Mouse (Mus musculus): ENCODE results near the gene Chst15.
A peak's percentile ranks its signal among the peaks of the same experiment; 100 is the strongest.

Gene Chst15

GRCm38 (mm10) chr7:132336781-132337180, 19.8 kb upstream of the Chst15 start:
- DNase-seq (ENCODE audit: low read depth, low spot score): peak; percentile 45

- DNase-seq (ENCODE audit: low read depth, low spot score): peak; percentile 68
Observed at GRCm38 (mm10) chr7:132335367-132335766, 18.3 kb upstream of the Chst15 start.

- DNase-seq (ENCODE audit: low read depth, low spot score): no peak
Observed at GRCm38 (mm10) chr7:132333078-132333477, 16.1 kb upstream of the Chst15 start.

- no peak for DNase-seq (ENCODE audit: low read depth, low spot score)
Observed at GRCm38 (mm10) chr7:132332176-132332575, 15.1 kb upstream of the Chst15 start.

- no peak for DNase-seq (ENCODE audit: low read depth, low spot score)
Observed at GRCm38 (mm10) chr7:132330179-132330578, 13.2 kb upstream of the Chst15 start.

GRCm38 (mm10) chr7:132328648-132329047, 11.6 kb upstream of the Chst15 start:
- DNase-seq (ENCODE audit: low read depth, low spot score): no peak

- peak; percentile 29 for DNase-seq (ENCODE audit: low read depth, low spot score)
Observed at GRCm38 (mm10) chr7:132325549-132326331, 8.7 kb upstream of the Chst15 start.

GRCm38 (mm10) chr7:132323430-132323829, 6.4 kb upstream of the Chst15 start:
- DNase-seq (ENCODE audit: low read depth, low spot score): peak; percentile 36

- DNase-seq (ENCODE audit: low read depth, low spot score): no peak
Observed at GRCm38 (mm10) chr7:132321392-132321958, 4.4 kb upstream of the Chst15 start.

- peak; percentile 85 for DNase-seq (ENCODE audit: low read depth, low spot score)
Observed at GRCm38 (mm10) chr7:132316101-132317035, 660 bp downstream of the Chst15 start.

- DNase-seq (ENCODE audit: low read depth, low spot score): peak; percentile 73
Observed at GRCm38 (mm10) chr7:132315149-132316091, 1.6 kb downstream of the Chst15 start.

GRCm38 (mm10) chr7:132312396-132312795, 4.6 kb downstream of the Chst15 start:
- no peak for DNase-seq (ENCODE audit: low read depth, low spot score)

GRCm38 (mm10) chr7:132308537-132309191, 8.4 kb downstream of the Chst15 start:
- no peak for DNase-seq (ENCODE audit: low read depth, low spot score)

GRCm38 (mm10) chr7:132307722-132308271, 9.2 kb downstream of the Chst15 start:
- no peak for DNase-seq (ENCODE audit: low read depth, low spot score)

- DNase-seq (ENCODE audit: low read depth, low spot score): no peak
Observed at GRCm38 (mm10) chr7:132306671-132307412, 10.2 kb downstream of the Chst15 start.

- DNase-seq (ENCODE audit: low read depth, low spot score): peak; percentile 22
Observed at GRCm38 (mm10) chr7:132305492-132306375, 11.3 kb downstream of the Chst15 start.

GRCm38 (mm10) chr7:132304424-132305085, 12.5 kb downstream of the Chst15 start:
- peak; percentile 39 for DNase-seq (ENCODE audit: low read depth, low spot score)

GRCm38 (mm10) chr7:132303988-132304387, 13.0 kb downstream of the Chst15 start:
- peak; percentile 17 for DNase-seq (ENCODE audit: low read depth, low spot score)

Measured in CD4-positive, CD25-positive, alpha-beta regulatory T cell, adult 2 months (primary cell).